Mouse (Mus musculus): ENCODE data around the gene Kdm4c. TPM values are rescaled to one million over a fixed set of nuclear protein-coding genes. Genes with fewer than 3 reads are reported as not detected.
"Not testable (repeated sequence)": the region's sequence is repeated elsewhere in the genome, so short reads cannot be mapped to it uniquely, and the experiment has no call there.

The Kdm4c gene
- total RNA-seq, 1 experiment from 2014 or later, result 64.8 TPM

DNA sequence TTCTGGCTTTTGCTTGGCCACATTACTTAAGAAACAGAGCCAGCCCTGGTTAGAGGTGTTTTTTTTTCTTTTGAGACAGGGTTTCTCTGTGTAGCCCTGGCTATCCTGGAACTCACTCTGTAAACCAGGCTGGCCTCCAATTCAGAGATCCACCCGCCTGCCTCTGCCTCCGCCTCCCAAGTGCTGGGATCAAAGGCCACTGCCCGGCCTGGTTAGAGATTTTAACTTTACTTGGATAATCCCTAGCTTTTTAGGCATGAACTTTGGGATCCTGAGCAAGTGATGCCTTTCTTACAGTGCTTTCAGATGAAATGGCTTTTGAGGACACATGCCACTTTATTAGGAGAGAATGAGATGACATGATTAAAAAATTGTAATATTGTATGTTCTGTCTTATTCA lies 52.4 kb downstream of the Kdm4c start:
- no peak for ATAC-seq (ENCODE audit: extremely low read depth, insufficient number of reproducible peaks, low FRiP score, poor library complexity, severe bottlenecking)

DNA sequence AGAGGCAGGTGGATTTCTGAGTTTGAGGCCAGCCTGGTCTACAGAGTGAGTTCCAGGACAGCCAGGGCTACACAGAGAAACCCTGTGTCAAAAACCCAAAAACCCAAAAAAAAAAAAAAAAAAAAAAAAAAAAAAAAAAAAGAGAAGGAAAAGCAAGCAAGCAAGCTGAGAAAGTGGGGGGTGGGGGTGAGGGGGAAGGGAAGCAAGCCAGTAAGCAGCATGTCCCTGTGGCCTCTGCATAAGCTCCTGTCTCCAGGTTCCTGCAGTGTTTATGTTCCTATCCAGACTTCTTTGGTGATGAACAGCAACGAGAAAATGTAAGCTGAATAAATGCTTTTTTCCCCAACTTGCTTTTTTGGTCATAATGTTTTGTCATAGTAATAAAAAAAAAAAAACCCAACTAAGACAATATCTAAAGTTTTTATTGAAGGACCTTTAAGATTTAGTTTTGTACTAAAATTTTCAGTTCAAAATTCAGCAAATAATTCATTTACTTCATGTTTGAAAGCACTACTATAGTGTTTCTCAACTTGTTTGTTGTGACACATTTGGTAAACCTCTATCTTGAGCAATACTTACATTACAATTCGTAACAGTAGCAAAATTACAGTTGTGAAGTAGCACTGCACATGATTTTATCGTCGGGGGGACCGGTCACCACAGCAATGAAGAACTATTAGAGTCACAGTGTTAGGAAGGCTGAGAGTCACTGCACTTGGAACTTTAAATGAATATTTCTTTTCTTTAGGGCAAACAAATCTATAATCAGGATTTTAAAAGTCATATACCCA lies 63.2 kb downstream of the Kdm4c start:
- no peak for ATAC-seq (ENCODE audit: extremely low read depth, insufficient number of reproducible peaks, low FRiP score, poor library complexity, severe bottlenecking)

DNA sequence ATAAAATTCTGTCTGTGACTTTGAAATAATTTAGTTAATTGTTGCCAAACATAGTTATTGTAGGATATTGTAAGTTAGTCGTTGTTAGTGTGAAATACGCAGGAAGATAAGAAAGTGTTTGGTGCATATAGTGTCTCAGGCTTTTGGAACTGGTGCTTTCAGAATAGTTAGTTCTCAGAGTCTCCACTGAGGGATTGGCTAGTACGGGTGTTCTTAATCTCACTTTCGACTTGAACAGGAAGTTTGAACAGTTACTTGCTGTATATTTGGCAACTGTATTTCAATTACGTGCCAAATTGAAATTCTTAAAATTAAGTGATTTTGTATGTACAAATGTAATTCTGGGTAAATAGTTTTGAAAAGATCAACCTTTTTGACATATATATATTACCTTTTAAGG lies 68.8 kb downstream of the Kdm4c start:
- no peak for ATAC-seq (ENCODE audit: extremely low read depth, insufficient number of reproducible peaks, low FRiP score, poor library complexity, severe bottlenecking)

GRCm38 (mm10) chr4:74312858-74313257 lies 70.6 kb downstream of the Kdm4c start:
- no peak for ATAC-seq (ENCODE audit: extremely low read depth, insufficient number of reproducible peaks, low FRiP score, poor library complexity, severe bottlenecking)

DNA sequence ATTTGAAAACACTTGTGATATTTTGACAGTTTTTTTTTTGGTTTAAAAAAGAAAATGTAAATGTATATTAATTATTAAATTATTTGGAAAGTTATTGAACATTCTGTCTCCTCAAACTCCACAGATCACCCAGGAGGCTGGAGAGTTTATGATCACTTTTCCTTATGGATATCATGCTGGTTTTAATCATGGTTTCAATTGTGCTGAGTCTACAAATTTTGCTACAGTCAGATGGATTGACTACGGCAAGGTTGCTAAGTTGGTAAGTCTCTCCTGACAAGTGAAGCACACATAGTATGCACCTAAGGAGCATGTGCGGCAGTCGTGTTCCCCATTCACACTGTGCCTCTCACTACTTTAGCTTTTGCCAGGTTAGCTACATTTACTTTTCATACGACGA lies 73.1 kb downstream of the Kdm4c start:
- no peak for ATAC-seq (ENCODE audit: extremely low read depth, insufficient number of reproducible peaks, low FRiP score, poor library complexity, severe bottlenecking)

DNA sequence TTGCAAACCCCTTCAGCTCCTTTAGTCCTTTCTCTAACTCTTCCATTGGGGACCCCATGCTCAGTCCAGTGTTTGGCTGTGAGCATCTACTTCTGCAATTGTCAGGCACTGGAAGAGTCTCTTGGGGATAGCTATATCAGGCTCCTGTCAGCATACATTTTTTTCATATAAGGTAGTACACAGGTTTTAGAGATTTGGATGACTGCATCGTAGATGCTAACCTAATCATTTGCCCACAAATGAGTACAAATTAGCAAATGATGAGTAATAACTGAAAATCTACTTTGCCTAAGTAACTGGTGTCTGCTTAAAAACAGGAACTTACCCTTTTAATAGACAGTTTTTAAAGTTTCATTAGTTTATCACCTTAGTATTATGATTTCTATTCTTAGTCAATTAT lies 77.0 kb downstream of the Kdm4c start:
- no peak for ATAC-seq (ENCODE audit: extremely low read depth, insufficient number of reproducible peaks, low FRiP score, poor library complexity, severe bottlenecking)

- no peak for ATAC-seq (ENCODE audit: extremely low read depth, insufficient number of reproducible peaks, low FRiP score, poor library complexity, severe bottlenecking)
Observed at GRCm38 (mm10) chr4:74357479-74357878, 115.2 kb downstream of the Kdm4c start.

GRCm38 (mm10) chr4:74360274-74360673 lies 118.0 kb downstream of the Kdm4c start:
- ATAC-seq (ENCODE audit: extremely low read depth, insufficient number of reproducible peaks, low FRiP score, poor library complexity, severe bottlenecking), result no peak

GRCm38 (mm10) chr4:74386583-74386982 lies 144.3 kb downstream of the Kdm4c start:
- no peak for ATAC-seq (ENCODE audit: extremely low read depth, insufficient number of reproducible peaks, low FRiP score, poor library complexity, severe bottlenecking)

- ATAC-seq (ENCODE audit: extremely low read depth, insufficient number of reproducible peaks, low FRiP score, poor library complexity, severe bottlenecking), result no peak
Observed at GRCm38 (mm10) chr4:74393162-74393561, 150.9 kb downstream of the Kdm4c start.

- no peak for ATAC-seq (ENCODE audit: extremely low read depth, insufficient number of reproducible peaks, low FRiP score, poor library complexity, severe bottlenecking)
Observed at GRCm38 (mm10) chr4:74396562-74396961, 154.3 kb downstream of the Kdm4c start.

DNA sequence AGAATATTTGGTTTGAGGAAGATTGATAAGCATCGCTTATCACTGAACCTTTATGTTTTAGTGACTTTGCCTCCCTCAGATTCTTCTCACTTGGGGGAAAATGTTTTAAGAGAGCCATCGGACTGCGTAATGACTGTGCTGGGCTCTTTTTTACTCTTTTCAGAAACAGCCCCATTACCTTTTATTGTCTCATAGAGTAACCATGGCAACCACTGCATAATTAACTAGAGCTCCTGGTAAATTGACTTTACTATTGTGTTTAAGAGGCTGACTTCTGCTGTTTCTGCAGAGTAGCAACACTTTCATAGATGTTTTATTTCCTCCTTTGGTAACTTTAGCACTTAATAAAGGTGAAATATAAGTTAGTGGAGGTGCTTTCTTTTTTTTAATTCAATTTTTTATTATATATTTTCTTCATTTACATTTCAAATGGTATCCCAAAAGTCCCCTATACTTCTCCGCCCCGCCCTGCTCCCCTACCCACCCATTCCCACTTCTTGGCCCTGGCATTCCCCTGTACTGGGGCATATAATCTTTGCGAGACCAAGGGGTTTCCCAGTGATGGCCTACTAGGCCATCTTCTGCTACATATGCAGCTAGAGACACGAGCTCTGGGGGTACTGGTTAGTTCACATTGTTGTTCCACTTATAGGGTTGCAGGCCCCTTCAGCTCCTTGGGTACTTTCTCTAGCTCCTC lies 159.5 kb downstream of the Kdm4c start:
- not testable (repeated sequence) for ATAC-seq (ENCODE audit: extremely low read depth, insufficient number of reproducible peaks, low FRiP score, poor library complexity, severe bottlenecking)

GRCm38 (mm10) chr4:74408731-74409130 lies 166.4 kb downstream of the Kdm4c start:
- ATAC-seq (ENCODE audit: extremely low read depth, insufficient number of reproducible peaks, low FRiP score, poor library complexity, severe bottlenecking), result no peak

- no peak for ATAC-seq (ENCODE audit: extremely low read depth, insufficient number of reproducible peaks, low FRiP score, poor library complexity, severe bottlenecking)
Observed at GRCm38 (mm10) chr4:74419794-74420193, 177.5 kb downstream of the Kdm4c start.

Other genes starting within 250 kb of the Kdm4c start
- 0.12 TPM in 1 of 2 replicates, not detected in the other for gene Frmd3, start 229.1 kb upstream of the Kdm4c start, total RNA-seq (2017)